20 mouse cellular contexts compared by ENCODE assay signal in genomic region chr13:81402191-81402590, GRCm38 (mm10).
DNase-seq lines count a peak whose midpoint lies in the region; ATAC-seq and TF ChIP-seq lines count a peak whose summit lies in the region.
"Had no signal": no experiment of that assay in that cellular context is flagged by ENCODE, and none has a peak within 500 bp of the region (broad histone marks: within the 10 kb centered on the region; RNA-seq: fewer than 3 reads in every experiment).

No protein-coding gene starts in this region.

- H3K79me2 ChIP-seq in myocyte (ENCODE audit: control insufficient read depth, insufficient read depth), result no peaks in the 10 kb centered on the region

- ATAC-seq in megakaryocyte-erythroid progenitor cell, adult 5-6 weeks (replicated peaks; ENCODE audit: low FRiP score, low TSS enrichment, poor library complexity, severe bottlenecking), result no peak
- ATAC-seq: activated CD4-positive, CD25-positive, alpha-beta regulatory T cell, adult 4 months; forebrain, embryonic 14.5 days; forebrain, embryonic 16.5 days had no signal

- H3K27ac ChIP-seq in bone marrow macrophage, adult 2 months (ENCODE audit: insufficient read depth, low read depth, low read length), result peak overlapping the region; percentile 72
- no peak overlapping the region for H3K27ac ChIP-seq in embryonic facial prominence, embryonic 10.5 days (replicated peaks)
- H3K27ac ChIP-seq: embryonic facial prominence, embryonic 13.5 days; embryonic facial prominence, embryonic 15.5 days; forebrain, embryonic 10.5 days; forebrain, embryonic 12.5 days had no signal

- peaks cover 8% of the 10 kb centered on the region for H3K4me1 ChIP-seq in bone marrow macrophage, adult 2 months (ENCODE audit: control insufficient read depth, insufficient read depth, low read length)
- no peaks in the 10 kb centered on the region for H3K4me1 ChIP-seq in embryonic facial prominence, embryonic 10.5 days
- H3K4me1 ChIP-seq: embryonic facial prominence, embryonic 13.5 days; embryonic facial prominence, embryonic 15.5 days; forebrain, embryonic 10.5 days; forebrain, embryonic 12.5 days had no signal

- no peaks in the 10 kb centered on the region for H3K27me3 ChIP-seq in myocyte (ENCODE audit: control insufficient read depth, insufficient read depth, insufficient read length)
- H3K27me3 ChIP-seq in embryonic facial prominence, embryonic 10.5 days (replicated peaks; ENCODE audit: low read depth, poor library complexity, severe bottlenecking), result no peaks in the 10 kb centered on the region
- H3K27me3 ChIP-seq: embryonic facial prominence, embryonic 13.5 days; embryonic facial prominence, embryonic 15.5 days; forebrain, embryonic 12.5 days had no signal

- DNase-seq in A20 (ENCODE audit: low read depth, low spot score), result peak; percentile 17
- peak; percentile 62 for DNase-seq in retina, postnatal 1 day
- no peak for DNase-seq in embryonic facial prominence, embryonic 10.5 days (ENCODE audit: low spot score)
- DNase-seq in thymus, postnatal 14 days, result no peak
- no peak for DNase-seq in embryo, embryonic 10 days (ENCODE audit: low spot score)
- DNase-seq: adrenal gland, postnatal 14 days; cerebellum, adult 11 months; cerebellum, adult 8-10 months; cerebellum, adult 9-11 months had no signal

- no peak overlapping the region for H3K4me3 ChIP-seq in bone marrow macrophage, adult 2 months (ENCODE audit: insufficient read depth, low read length)
- no peak overlapping the region for H3K4me3 ChIP-seq in myocyte
- no peak overlapping the region for H3K4me3 ChIP-seq in embryonic facial prominence, embryonic 10.5 days
- H3K4me3 ChIP-seq: embryonic facial prominence, embryonic 13.5 days; embryonic facial prominence, embryonic 15.5 days; erythroblast, embryonic 14.5 days; forebrain, embryonic 10.5 days; forebrain, embryonic 12.5 days had no signal

- H3ac ChIP-seq in myocyte (ENCODE audit: control insufficient read depth, insufficient read length), result no peak overlapping the region

- no peaks in the 10 kb centered on the region for H3K9me3 ChIP-seq in embryonic facial prominence, embryonic 10.5 days
- H3K9me3 ChIP-seq: embryonic facial prominence, embryonic 13.5 days; embryonic facial prominence, embryonic 15.5 days; forebrain, embryonic 10.5 days; forebrain, embryonic 12.5 days had no signal

- no peak for TF ChIP-seq CTCF in bone marrow macrophage, adult 2 months (IDR thresholded peaks at IDR 0.05; ENCODE audit: low read depth, low read length)

- no peaks in the 10 kb centered on the region for H3K36me3 ChIP-seq in myocyte (ENCODE audit: control insufficient read depth, insufficient read depth)
- no peaks in the 10 kb centered on the region for H3K36me3 ChIP-seq in embryonic facial prominence, embryonic 10.5 days (replicated peaks)
- H3K36me3 ChIP-seq: embryonic facial prominence, embryonic 13.5 days; embryonic facial prominence, embryonic 15.5 days had no signal

- no peak for TF ChIP-seq POLR2A in bone marrow macrophage, adult 2 months (IDR thresholded peaks at IDR 0.05; ENCODE audit: borderline replicate concordance, low read depth, low read length)
- TF ChIP-seq POLR2A in myocyte (IDR thresholded peaks at IDR 0.05; ENCODE audit: insufficient read length, low read depth), result no peak

- WGBS in embryonic facial prominence, embryonic 10.5 days, result 76% methylated on average over 2 of the region's 2 CpGs

- H3K4me2 ChIP-seq in myocyte (ENCODE audit: low read depth), result peak overlapping the region; percentile 14
- H3K4me2 ChIP-seq: embryonic facial prominence, embryonic 13.5 days; embryonic facial prominence, embryonic 15.5 days; forebrain, embryonic 12.5 days had no signal

TF ChIP-seq in myocyte, 11 proteins besides CTCF, POLR2A, EP300 and RAD21:
- TF ChIP-seq MYOG (IDR thresholded peaks at IDR 0.05; ENCODE audit: control insufficient read depth in 1 of 3, insufficient read depth in 1 of 3, insufficient read length in 2 of 3, low read depth in 2 of 3) (no peak), USF1 (IDR thresholded peaks at IDR 0.05; ENCODE audit: low read depth) (no peak), REST (IDR thresholded peaks at IDR 0.05; ENCODE audit: insufficient read depth, insufficient read length) (no peak), E2F4 (IDR thresholded peaks at IDR 0.05; ENCODE audit: insufficient read depth) (no peak), MAX (IDR thresholded peaks at IDR 0.05; ENCODE audit: low read depth) (no peak), TCF3 (IDR thresholded peaks at IDR 0.05; ENCODE audit: insufficient read length, low read depth) (no peak), CEBPB (IDR thresholded peaks at IDR 0.05; ENCODE audit: insufficient read depth, poor library complexity, severe bottlenecking) (no peak), TCF12 (IDR thresholded peaks at IDR 0.05; ENCODE audit: insufficient read depth, poor library complexity, severe bottlenecking) (no peak), SRF (IDR thresholded peaks at IDR 0.05; ENCODE audit: control insufficient read depth, insufficient read length, low read depth) (no peak), MYOD1 (IDR thresholded peaks at IDR 0.05; ENCODE audit: control insufficient read depth in 1 of 3, insufficient read length in 2 of 3, low read depth in 2 of 3) (no peak), POLR2AphosphoS2 (IDR thresholded peaks at IDR 0.05; ENCODE audit: insufficient read length, low read depth) (no peak)

Comparison
In these comparisons a context has a peak if more than half of its experiments do, and no peak if none do; other contexts are left out.
1. DNase-seq: peak in A20 (single experiment) and retina, postnatal 1 day (single experiment); none in embryonic facial prominence, embryonic 10.5 days (single experiment), thymus, postnatal 14 days (single experiment) and embryo, embryonic 10 days (single experiment).